Mouse (Mus musculus): Measurements from ENCODE around the gene Tlk1. TPM values are rescaled to one million over a fixed set of nuclear protein-coding genes. Genes with fewer than 3 reads are reported as not detected.
A peak's percentile ranks its signal among the peaks of the same experiment; 100 is the strongest.

The Tlk1 gene
- polyA plus RNA-seq, 1 experiment from 2014 or later: 28.3 TPM

GRCm38 (mm10) chr2:70751655-70752054, 73.9 kb downstream of the Tlk1 start:
- H3K36me3 ChIP-seq: peaks cover 50% of the 10 kb centered on the region
- 93% methylated on average over 2 of the region's 2 CpGs for WGBS
- H3K4me3 ChIP-seq: no peak overlapping the region
- H3K9me3 ChIP-seq: no peaks in the 10 kb centered on the region
- 0 out of 2 replicates have a peak, but pooled peaks cover 3% of the 10 kb centered on the region for H3K4me1 ChIP-seq
- DNase-seq (ENCODE audit: low spot score): no peak
- no peaks in the 10 kb centered on the region for H3K27me3 ChIP-seq (ENCODE audit: insufficient read depth, poor library complexity, severe bottlenecking)
- no peak overlapping the region for H3K27ac ChIP-seq

GRCm38 (mm10) chr2:70742588-70742987, 82.9 kb downstream of the Tlk1 start:
- no peak for DNase-seq (ENCODE audit: low spot score)
- peaks cover 87% of the 10 kb centered on the region for H3K36me3 ChIP-seq
- no peak overlapping the region for H3K27ac ChIP-seq
- 92% methylated on average over 2 of the region's 2 CpGs for WGBS
- H3K27me3 ChIP-seq (ENCODE audit: insufficient read depth, poor library complexity, severe bottlenecking): no peaks in the 10 kb centered on the region
- no peak overlapping the region for H3K4me3 ChIP-seq
- no peaks in the 10 kb centered on the region for H3K9me3 ChIP-seq
- no peaks in the 10 kb centered on the region for H3K4me1 ChIP-seq

GRCm38 (mm10) chr2:70741901-70742300, 83.6 kb downstream of the Tlk1 start:
- Histone ChIP-seq H3K4me3 (no peak overlapping the region), H3K4me1 (no peaks in the 10 kb centered on the region), H3K9me3 (no peaks in the 10 kb centered on the region), H3K36me3 (peaks cover 89% of the 10 kb centered on the region), H3K27me3 (ENCODE audit: insufficient read depth, poor library complexity, severe bottlenecking) (no peaks in the 10 kb centered on the region), H3K27ac (no peak overlapping the region)
- no peak for DNase-seq (ENCODE audit: low spot score)
- 93% methylated on average over 5 of the region's 5 CpGs for WGBS

GRCm38 (mm10) chr2:70736008-70736407, 89.5 kb downstream of the Tlk1 start:
- Histone ChIP-seq H3K36me3 (peaks cover 68% of the 10 kb centered on the region), H3K4me1 (no peaks in the 10 kb centered on the region), H3K27ac (no peak overlapping the region), H3K9me3 (no peaks in the 10 kb centered on the region), H3K27me3 (ENCODE audit: insufficient read depth, poor library complexity, severe bottlenecking) (no peaks in the 10 kb centered on the region), H3K4me3 (no peak overlapping the region)
- WGBS: 83% methylated on average over 5 of the region's 5 CpGs
- DNase-seq (ENCODE audit: low spot score): no peak

GRCm38 (mm10) chr2:70735534-70735933, 90.0 kb downstream of the Tlk1 start:
- no peak overlapping the region for H3K27ac ChIP-seq
- no peak overlapping the region for H3K4me3 ChIP-seq
- 72% methylated on average over 4 of the region's 4 CpGs for WGBS
- H3K27me3 ChIP-seq (ENCODE audit: insufficient read depth, poor library complexity, severe bottlenecking): no peaks in the 10 kb centered on the region
- no peaks in the 10 kb centered on the region for H3K4me1 ChIP-seq
- DNase-seq (ENCODE audit: low spot score): no peak
- no peaks in the 10 kb centered on the region for H3K9me3 ChIP-seq
- H3K36me3 ChIP-seq: peaks cover 66% of the 10 kb centered on the region

- no peaks in the 10 kb centered on the region for H3K9me3 ChIP-seq
- no peak for DNase-seq (ENCODE audit: low spot score)
- H3K27me3 ChIP-seq (ENCODE audit: insufficient read depth, poor library complexity, severe bottlenecking): no peaks in the 10 kb centered on the region
- H3K36me3 ChIP-seq: peaks cover 45% of the 10 kb centered on the region
- 92% methylated on average over 2 of the region's 2 CpGs for WGBS
- no peak overlapping the region for H3K27ac ChIP-seq
- no peaks in the 10 kb centered on the region for H3K4me1 ChIP-seq
- no peak overlapping the region for H3K4me3 ChIP-seq
Measured at GRCm38 (mm10) chr2:70727089-70727488, 98.4 kb downstream of the Tlk1 start.

- Histone ChIP-seq H3K4me3 (no peak overlapping the region), H3K9me3 (no peaks in the 10 kb centered on the region), H3K36me3 (peaks cover 63% of the 10 kb centered on the region), H3K27ac (no peak overlapping the region), H3K27me3 (ENCODE audit: insufficient read depth, poor library complexity, severe bottlenecking) (no peaks in the 10 kb centered on the region), H3K4me1 (no peaks in the 10 kb centered on the region)
- 91% methylated on average over 9 of the region's 9 CpGs for WGBS
- DNase-seq (ENCODE audit: low spot score): no peak
Measured at GRCm38 (mm10) chr2:70723610-70724243, 101.8 kb downstream of the Tlk1 start.

- WGBS: 91% methylated on average over 4 of the region's 4 CpGs
- DNase-seq (ENCODE audit: low spot score): peak; percentile 27
Measured at GRCm38 (mm10) chr2:70710878-70711277, 114.7 kb downstream of the Tlk1 start.

GRCm38 (mm10) chr2:70710236-70710635, 115.3 kb downstream of the Tlk1 start:
- Histone ChIP-seq H3K36me3 (peaks cover 57% of the 10 kb centered on the region), H3K27ac (no peak overlapping the region), H3K27me3 (ENCODE audit: insufficient read depth, poor library complexity, severe bottlenecking) (no peaks in the 10 kb centered on the region)

More at GRCm38 (mm10) chr2:70710878-70711277, 114.7 kb downstream of the Tlk1 start:
- Histone ChIP-seq H3K9me3 (no peaks in the 10 kb centered on the region), H3K4me3 (no peak overlapping the region), H3K4me1 (peaks cover 3% of the 10 kb centered on the region), H3K36me3 (peaks cover 64% of the 10 kb centered on the region), H3K27ac (no peak overlapping the region), H3K27me3 (ENCODE audit: insufficient read depth, poor library complexity, severe bottlenecking) (no peaks in the 10 kb centered on the region)

GRCm38 (mm10) chr2:70708986-70709730, 116.4 kb downstream of the Tlk1 start:
- H3K27ac ChIP-seq: no peak overlapping the region
- peaks cover 47% of the 10 kb centered on the region for H3K36me3 ChIP-seq
- H3K4me3 ChIP-seq: no peak overlapping the region
- peaks cover 14% of the 10 kb centered on the region for H3K4me1 ChIP-seq
- 73% methylated on average over 13 of the region's 13 CpGs for WGBS
- no peaks in the 10 kb centered on the region for H3K9me3 ChIP-seq
- DNase-seq (ENCODE audit: low spot score): no peak
- H3K27me3 ChIP-seq (ENCODE audit: insufficient read depth, poor library complexity, severe bottlenecking): no peaks in the 10 kb centered on the region

More at GRCm38 (mm10) chr2:70710236-70710635, 115.3 kb downstream of the Tlk1 start:
- DNase-seq (ENCODE audit: low spot score): peak; percentile 58
- WGBS: 91% methylated on average over 7 of the region's 7 CpGs
- H3K4me1 ChIP-seq: peaks cover 5% of the 10 kb centered on the region
- H3K9me3 ChIP-seq: no peaks in the 10 kb centered on the region
- H3K4me3 ChIP-seq: no peak overlapping the region

GRCm38 (mm10) chr2:70702403-70702802, 123.1 kb downstream of the Tlk1 start:
- Histone ChIP-seq H3K27ac (no peak overlapping the region), H3K4me3 (no peak overlapping the region), H3K27me3 (ENCODE audit: insufficient read depth, poor library complexity, severe bottlenecking) (no peaks in the 10 kb centered on the region), H3K36me3 (no peaks in the 10 kb centered on the region; the same call in 1 of the 2 replicates), H3K4me1 (peaks cover 27% of the 10 kb centered on the region), H3K9me3 (no peaks in the 10 kb centered on the region)
- 40% methylated on average over 5 of the region's 5 CpGs for WGBS
- no peak for DNase-seq (ENCODE audit: low spot score)

GRCm38 (mm10) chr2:70701571-70701970, 124.0 kb downstream of the Tlk1 start:
- H3K9me3 ChIP-seq: no peaks in the 10 kb centered on the region
- H3K36me3 ChIP-seq: peaks cover under 1% of the 10 kb centered on the region; the same call in 1 of the 2 replicates
- WGBS: 49% methylated on average over 9 of the region's 9 CpGs
- no peak overlapping the region for H3K4me3 ChIP-seq
- H3K4me1 ChIP-seq: peaks cover 27% of the 10 kb centered on the region
- no peak for DNase-seq (ENCODE audit: low spot score)
- no peaks in the 10 kb centered on the region for H3K27me3 ChIP-seq (ENCODE audit: insufficient read depth, poor library complexity, severe bottlenecking)
- H3K27ac ChIP-seq: no peak overlapping the region

GRCm38 (mm10) chr2:70700851-70701250, 124.7 kb downstream of the Tlk1 start:
- DNase-seq (ENCODE audit: low spot score): no peak
- Histone ChIP-seq H3K9me3 (no peaks in the 10 kb centered on the region), H3K36me3 (peaks cover 2% of the 10 kb centered on the region), H3K4me3 (no peak overlapping the region), H3K4me1 (peaks cover 27% of the 10 kb centered on the region), H3K27me3 (ENCODE audit: insufficient read depth, poor library complexity, severe bottlenecking) (no peaks in the 10 kb centered on the region), H3K27ac (no peak overlapping the region)
- whole genome bisulfite sequencing: 91% methylated on average over 3 of the region's 3 CpGs
